ENCODE assay signal across 7 mouse cellular contexts in genomic region chr8:54600671-54601251, GRCm38 (mm10). TPM values are rescaled to one million over a fixed set of nuclear protein-coding genes. Genes with fewer than 3 reads are reported as not detected.
DNase-seq lines count a peak whose midpoint lies in the region; ATAC-seq and TF ChIP-seq lines count a peak whose summit lies in the region.

Spata4 (plus strand) TSS chr8:54600781.

- peak; percentile 95 for ATAC-seq in forebrain, embryonic 12.5 days (ENCODE audit: low FRiP score)
- ATAC-seq in hindbrain, postnatal 0 days: peak; percentile 93
- ATAC-seq in limb, embryonic 14.5 days (ENCODE audit: low FRiP score, low read depth): peak; percentile 72
- ATAC-seq in neural tube, embryonic 13.5 days (ENCODE audit: low read depth): peak; percentile 91
- no peak for ATAC-seq in activated CD4-positive, CD25-positive, alpha-beta regulatory T cell, adult 4 months

- no peak for TF ChIP-seq POLR2A in limb, embryonic 14.5 days (IDR thresholded peaks at IDR 0.05; ENCODE audit: borderline replicate concordance, extremely low read depth, insufficient read depth, insufficient read length)

- no peaks in the 10 kb centered on the region for H3K36me3 ChIP-seq in forebrain, embryonic 12.5 days (replicated peaks)
- H3K36me3 ChIP-seq in hindbrain, postnatal 0 days (ENCODE audit: insufficient read depth, low read length): no peaks in the 10 kb centered on the region
- H3K36me3 ChIP-seq in limb, embryonic 14.5 days (ENCODE audit: control insufficient read depth, insufficient read depth, low read length): no peaks in the 10 kb centered on the region
- H3K36me3 ChIP-seq in neural tube, embryonic 13.5 days: no peaks in the 10 kb centered on the region

- WGBS in forebrain, embryonic 12.5 days: 5% methylated on average over 21 of the region's 21 CpGs
- WGBS in hindbrain, postnatal 0 days: 6% methylated on average over 21 of the region's 21 CpGs
- WGBS in limb, embryonic 14.5 days: 11% methylated on average over 21 of the region's 21 CpGs
- 6% methylated on average over 21 of the region's 21 CpGs for WGBS in neural tube, embryonic 13.5 days

- H3K9ac ChIP-seq in forebrain, embryonic 12.5 days: peak within 1 kb of the TSS; percentile 45
- H3K9ac ChIP-seq in hindbrain, postnatal 0 days (replicated peaks; ENCODE audit: low read length): peak within 1 kb of the TSS; percentile 35; the same call in 1 of the 2 replicates
- H3K9ac ChIP-seq in limb, embryonic 14.5 days (ENCODE audit: low read depth, low read length, severe bottlenecking): 0 out of 2 replicates have a peak within 1 kb of the TSS, but pooled peaks have one; percentile 38
- H3K9ac ChIP-seq in neural tube, embryonic 13.5 days: peak within 1 kb of the TSS; percentile 59

- no peaks in the 10 kb centered on the region for H3K27me3 ChIP-seq in forebrain, embryonic 12.5 days
- no peaks in the 10 kb centered on the region for H3K27me3 ChIP-seq in hindbrain, postnatal 0 days (ENCODE audit: insufficient read depth, low read length)
- no peaks in the 10 kb centered on the region for H3K27me3 ChIP-seq in limb, embryonic 14.5 days (ENCODE audit: control insufficient read depth, insufficient read depth, low read length)
- H3K27me3 ChIP-seq in neural tube, embryonic 13.5 days: no peaks in the 10 kb centered on the region

- TF ChIP-seq CTCF in hindbrain, postnatal 0 days (IDR thresholded peaks at IDR 0.05; ENCODE audit: low read depth): no peak

- no peak within 1 kb of the TSS for H3K27ac ChIP-seq in forebrain, embryonic 12.5 days
- peak within 1 kb of the TSS; percentile 56; the same call in 1 of the 2 replicates for H3K27ac ChIP-seq in hindbrain, postnatal 0 days
- H3K27ac ChIP-seq in limb, embryonic 14.5 days (replicated peaks; ENCODE audit: low read depth, low read length): no peak within 1 kb of the TSS
- peak within 1 kb of the TSS; percentile 29; the same call in 1 of the 2 replicates for H3K27ac ChIP-seq in neural tube, embryonic 13.5 days (replicated peaks)

- peak; percentile 69 for DNase-seq in NIH3T3 (ENCODE audit: low read depth)
- DNase-seq in adrenal gland, postnatal 4 days (ENCODE audit: low spot score in 2 of 2): peak; percentile 5 to 12
- DNase-seq in hindbrain, postnatal 0 days (ENCODE audit: low spot score): peak; percentile 83
- DNase-seq in limb, embryonic 14.5 days (ENCODE audit: low spot score): no peak

- H3K4me2 ChIP-seq in forebrain, embryonic 12.5 days: peak within 1 kb of the TSS; percentile 66
- H3K4me2 ChIP-seq in hindbrain, postnatal 0 days (ENCODE audit: low read depth, low read length): peak within 1 kb of the TSS; percentile 68
- H3K4me2 ChIP-seq in limb, embryonic 14.5 days (replicated peaks; ENCODE audit: low read depth, low read length, severe bottlenecking): peak within 1 kb of the TSS; percentile 47
- H3K4me2 ChIP-seq in neural tube, embryonic 13.5 days: peak within 1 kb of the TSS; percentile 57

- H3K9me3 ChIP-seq in forebrain, embryonic 12.5 days: no peaks in the 10 kb centered on the region
- no peaks in the 10 kb centered on the region for H3K9me3 ChIP-seq in hindbrain, postnatal 0 days (ENCODE audit: low read length)
- H3K9me3 ChIP-seq in limb, embryonic 14.5 days (ENCODE audit: control insufficient read depth, low read length): no peaks in the 10 kb centered on the region
- no peaks in the 10 kb centered on the region for H3K9me3 ChIP-seq in neural tube, embryonic 13.5 days

- peak within 1 kb of the TSS; percentile 37 for H3K4me3 ChIP-seq in forebrain, embryonic 12.5 days (replicated peaks)
- peak within 1 kb of the TSS; percentile 35 for H3K4me3 ChIP-seq in hindbrain, postnatal 0 days (ENCODE audit: low read length)
- peak within 1 kb of the TSS; percentile 26 for H3K4me3 ChIP-seq in limb, embryonic 14.5 days (replicated peaks; ENCODE audit: low read length)
- peak within 1 kb of the TSS; percentile 35 for H3K4me3 ChIP-seq in neural tube, embryonic 13.5 days

- H3K4me1 ChIP-seq in forebrain, embryonic 12.5 days: peaks cover 8% of the 10 kb centered on the region
- H3K4me1 ChIP-seq in hindbrain, postnatal 0 days (ENCODE audit: insufficient read depth, low read length): 0 out of 2 replicates have a peak, but pooled peaks cover 8% of the 10 kb centered on the region
- H3K4me1 ChIP-seq in limb, embryonic 14.5 days (ENCODE audit: control insufficient read depth, insufficient read depth, low read length): peaks cover 4% of the 10 kb centered on the region
- H3K4me1 ChIP-seq in neural tube, embryonic 13.5 days (replicated peaks): peaks cover 9% of the 10 kb centered on the region

RNA-seq across cellular contexts. Expression of gene Spata4, which starts in this region (rescaled TPM):
- total RNA-seq in adrenal gland, postnatal 4 days (2021): under 1 TPM in 1 of 2 experiments, not detected in 1; 0.28 TPM
- polyA plus RNA-seq in forebrain, embryonic 12.5 days (2016; fragmentation: Nextera tagmentation; extraction: Ambion mirVana): 0.31 TPM in 1 of 2 replicates, not detected in the other
- not detected in 2 replicates for total RNA-seq in hindbrain, postnatal 0 days (2014; rRNA removed)
- polyA plus RNA-seq in hindbrain, postnatal 0 days (2015; fragmentation: Nextera tagmentation; extraction: Ambion mirVana): 0.31 and 0.39 TPM in 2 replicates
- not detected in 2 replicates for polyA plus RNA-seq in limb, embryonic 14.5 days (2012; rRNA removed)
- polyA plus RNA-seq in limb, embryonic 14.5 days (2014; fragmentation: Nextera tagmentation; extraction: Ambion mirVana): not detected in 2 replicates
- polyA plus RNA-seq in neural tube, embryonic 13.5 days (2015; fragmentation: Nextera tagmentation; extraction: Ambion mirVana): not detected in 2 replicates
- polyA plus RNA-seq in activated CD4-positive, CD25-positive, alpha-beta regulatory T cell, adult 4 months (2017; shearing (Covaris generic)): not detected

Comparison
In these comparisons a context has a peak if more than half of its experiments do, and no peak if none do; other contexts are left out.
1. Peak in DNase-seq in adrenal gland, postnatal 4 days; RNA of the gene not detected or under 1 TPM.
2. Peak in ATAC-seq, H3K4me3 ChIP-seq, H3K9ac ChIP-seq and H3K4me2 ChIP-seq in forebrain, embryonic 12.5 days; RNA of the gene not detected or under 1 TPM.
3. Peak in DNase-seq, ATAC-seq, H3K4me3 ChIP-seq, H3K27ac ChIP-seq, H3K9ac ChIP-seq and H3K4me2 ChIP-seq in hindbrain, postnatal 0 days; RNA of the gene not detected or under 1 TPM.
4. Peak in ATAC-seq, H3K4me3 ChIP-seq, H3K9ac ChIP-seq and H3K4me2 ChIP-seq in limb, embryonic 14.5 days; RNA of the gene not detected or under 1 TPM.
5. Peak in ATAC-seq, H3K4me3 ChIP-seq, H3K27ac ChIP-seq, H3K9ac ChIP-seq and H3K4me2 ChIP-seq in neural tube, embryonic 13.5 days; RNA of the gene not detected or under 1 TPM.